Mouse (Mus musculus): ENCODE data around the gene Rgr. TPM values are rescaled to one million over a fixed set of nuclear protein-coding genes. Genes with fewer than 3 reads are reported as not detected.

The Rgr gene
- polyA plus RNA-seq, 1 experiment from 2014 or later, result not detected

Other genes starting within 250 kb of the Rgr start
- 58.2 and 61.7 TPM in 2 replicates for gene Ccser2, start 80.2 kb downstream of the Rgr start, polyA plus RNA-seq (2015; fragmentation: Nextera tagmentation; extraction: Ambion mirVana)
- gene Lrit1, start 5.9 kb upstream of the Rgr start, polyA plus RNA-seq (2015; fragmentation: Nextera tagmentation; extraction: Ambion mirVana), result not detected in 2 replicates
- gene Lrit2, start 19.0 kb upstream of the Rgr start, polyA plus RNA-seq (2015; fragmentation: Nextera tagmentation; extraction: Ambion mirVana), result not detected in 2 replicates
- gene Cdhr1, start 49.4 kb upstream of the Rgr start, polyA plus RNA-seq (2015; fragmentation: Nextera tagmentation; extraction: Ambion mirVana), result 0.50 and 0.64 TPM in 2 replicates
- gene 2610528A11Rik, start 65.1 kb upstream of the Rgr start, polyA plus RNA-seq (2015; fragmentation: Nextera tagmentation; extraction: Ambion mirVana), result 1.6 and 2.4 TPM in 2 replicates
- gene Ghitm, start 86.3 kb upstream of the Rgr start, polyA plus RNA-seq (2015; fragmentation: Nextera tagmentation; extraction: Ambion mirVana), result 405 and 423 TPM in 2 replicates